7 mouse cellular contexts compared by ENCODE assay signal in genomic region chr8:109738049-109738380, GRCm38 (mm10). TPM values are rescaled to one million over a fixed set of nuclear protein-coding genes. Genes with fewer than 3 reads are reported as not detected.
DNase-seq lines count a peak whose midpoint lies in the region; ATAC-seq and TF ChIP-seq lines count a peak whose summit lies in the region.

No protein-coding gene starts in this region.

- no peak for TF ChIP-seq POLR2A in lung, adult 2 months (IDR thresholded peaks at IDR 0.05; ENCODE audit: borderline replicate concordance, extremely low read depth, low read depth, low read length)

- peaks cover 13% of the 10 kb centered on the region for H3K36me3 ChIP-seq in lung, embryonic 15.5 days
- peaks cover 18% of the 10 kb centered on the region for H3K36me3 ChIP-seq in forebrain, embryonic 12.5 days (replicated peaks)
- peaks cover 20% of the 10 kb centered on the region for H3K36me3 ChIP-seq in limb, embryonic 13.5 days
- peaks cover 15% of the 10 kb centered on the region for H3K36me3 ChIP-seq in stomach, embryonic 14.5 days (ENCODE audit: control insufficient read depth, insufficient read depth, low read length)

- no peaks in the 10 kb centered on the region for H3K27me3 ChIP-seq in lung, embryonic 15.5 days
- H3K27me3 ChIP-seq in forebrain, embryonic 12.5 days = no peaks in the 10 kb centered on the region
- no peaks in the 10 kb centered on the region for H3K27me3 ChIP-seq in limb, embryonic 13.5 days
- H3K27me3 ChIP-seq in stomach, embryonic 14.5 days (ENCODE audit: control insufficient read depth, insufficient read depth, low read length) = no peaks in the 10 kb centered on the region

- 0 out of 2 replicates have a peak overlapping the region, but pooled peaks have one; percentile 99 for H3K9ac ChIP-seq in lung, embryonic 15.5 days
- no peak overlapping the region for H3K9ac ChIP-seq in forebrain, embryonic 12.5 days
- H3K9ac ChIP-seq in limb, embryonic 13.5 days = peak overlapping the region; percentile 99; the same call in 1 of the 2 replicates
- no peak overlapping the region for H3K9ac ChIP-seq in stomach, embryonic 14.5 days (replicated peaks; ENCODE audit: low read depth, low read length)

- no peak overlapping the region for H3K27ac ChIP-seq in lung, embryonic 15.5 days
- H3K27ac ChIP-seq in forebrain, embryonic 12.5 days = no peak overlapping the region
- peak overlapping the region; percentile 79; the same call in 1 of the 2 replicates for H3K27ac ChIP-seq in limb, embryonic 13.5 days
- H3K27ac ChIP-seq in stomach, embryonic 14.5 days (ENCODE audit: low read length) = no peak overlapping the region

- peaks cover 12% of the 10 kb centered on the region for H3K4me1 ChIP-seq in lung, embryonic 15.5 days
- H3K4me1 ChIP-seq in lung, adult 2 months (ENCODE audit: control insufficient read depth, insufficient read depth, low read length) = peaks cover 7% of the 10 kb centered on the region; the same call in 1 of the 2 replicates
- peaks cover 14% of the 10 kb centered on the region for H3K4me1 ChIP-seq in forebrain, embryonic 12.5 days
- H3K4me1 ChIP-seq in limb, embryonic 13.5 days = peaks cover 10% of the 10 kb centered on the region
- H3K4me1 ChIP-seq in stomach, embryonic 14.5 days (ENCODE audit: control insufficient read depth, insufficient read depth, low read length) = peaks cover 10% of the 10 kb centered on the region; the same call in 1 of the 2 replicates

- no peak for TF ChIP-seq CTCF in lung, adult 2 months (IDR thresholded peaks at IDR 0.05; ENCODE audit: insufficient read depth, low read length)

- no peak for DNase-seq in lung, adult 2 months
- DNase-seq in MN1 (ENCODE audit: low spot score) = no peak

- H3K4me3 ChIP-seq in lung, embryonic 15.5 days = peak overlapping the region; percentile 96
- no peak overlapping the region for H3K4me3 ChIP-seq in lung, adult 2 months (replicated peaks; ENCODE audit: extremely low read depth, low read depth, low read length)
- peak overlapping the region; percentile 98 for H3K4me3 ChIP-seq in forebrain, embryonic 12.5 days (replicated peaks)
- H3K4me3 ChIP-seq in limb, embryonic 13.5 days = peak overlapping the region; percentile 98
- H3K4me3 ChIP-seq in stomach, embryonic 14.5 days (ENCODE audit: low read depth, low read length) = peak overlapping the region; percentile 97

- H3K4me2 ChIP-seq in lung, embryonic 15.5 days = peak overlapping the region; percentile 75
- peak overlapping the region; percentile 93 for H3K4me2 ChIP-seq in forebrain, embryonic 12.5 days
- H3K4me2 ChIP-seq in limb, embryonic 13.5 days (replicated peaks) = peak overlapping the region; percentile 95
- peak overlapping the region; percentile 86; the same call in 1 of the 2 replicates for H3K4me2 ChIP-seq in stomach, embryonic 14.5 days (replicated peaks; ENCODE audit: low read depth, low read length)

- WGBS in lung, embryonic 15.5 days = 74% methylated on average over 1 of the region's 1 CpGs
- 73% methylated on average over 1 of the region's 1 CpGs for WGBS in lung, adult 2 months
- 88% methylated on average over 1 of the region's 1 CpGs for WGBS in forebrain, embryonic 12.5 days
- WGBS in limb, embryonic 13.5 days = 74% methylated on average over 1 of the region's 1 CpGs
- 82% methylated on average over 1 of the region's 1 CpGs for WGBS in stomach, embryonic 14.5 days

- no peaks in the 10 kb centered on the region for H3K9me3 ChIP-seq in lung, embryonic 15.5 days
- H3K9me3 ChIP-seq in forebrain, embryonic 12.5 days = no peaks in the 10 kb centered on the region
- H3K9me3 ChIP-seq in limb, embryonic 13.5 days = no peaks in the 10 kb centered on the region
- H3K9me3 ChIP-seq in stomach, embryonic 14.5 days (ENCODE audit: control insufficient read depth, low read depth, low read length) = no peaks in the 10 kb centered on the region

- no peak for ATAC-seq in lung, embryonic 15.5 days (ENCODE audit: borderline replicate concordance, extremely low read depth, low FRiP score, low TSS enrichment)
- no peak for ATAC-seq in forebrain, embryonic 12.5 days (ENCODE audit: low FRiP score)
- no peak; the same call in 1 of the 2 replicates for ATAC-seq in limb, embryonic 13.5 days (ENCODE audit: low FRiP score, low read depth)
- no peak for ATAC-seq in stomach, embryonic 14.5 days (ENCODE audit: insufficient number of reproducible peaks, insufficient read depth, low FRiP score, low read depth)
- no peak for ATAC-seq in erythroid progenitor cell, adult 5-6 weeks (replicated peaks; ENCODE audit: low FRiP score, poor library complexity, severe bottlenecking)

RNA-seq across cellular contexts. Expression of gene Atxn1l, which starts 0.5 kb away (rescaled TPM):
- 7.0 and 7.9 TPM in 2 replicates for polyA plus RNA-seq in lung, embryonic 15.5 days (2015; fragmentation: Nextera tagmentation; extraction: Ambion mirVana)
- 24.5 and 31.6 TPM in 2 replicates for polyA plus RNA-seq in lung, adult 2 months (2012; rRNA removed)
- 7.4 and 9.6 TPM in 2 replicates for polyA plus RNA-seq in forebrain, embryonic 12.5 days (2016; fragmentation: Nextera tagmentation; extraction: Ambion mirVana)
- 6.7 and 11.3 TPM in 2 replicates for polyA plus RNA-seq in limb, embryonic 13.5 days (2015; fragmentation: Nextera tagmentation; extraction: Ambion mirVana)
- polyA plus RNA-seq in stomach, embryonic 14.5 days (2014; fragmentation: Nextera tagmentation; extraction: Ambion mirVana) = 6.0 and 6.9 TPM in 2 replicates
- total RNA-seq in erythroid progenitor cell, adult 5-6 weeks (2015; ENCODE audit: low replicate concordance) = 2.9 and 10.1 TPM in 2 replicates
- 4.4 and 5.8 TPM in 2 replicates for total RNA-seq in erythroid progenitor cell, adult 5-6 weeks (2017; ENCODE audit: low replicate concordance)

RNA-seq across cellular contexts. Expression of gene Zfp821, which starts 32.7 kb away (rescaled TPM):
- polyA plus RNA-seq in lung, embryonic 15.5 days (2015; fragmentation: Nextera tagmentation; extraction: Ambion mirVana) = 24.8 and 26.0 TPM in 2 replicates
- polyA plus RNA-seq in lung, adult 2 months (2012; rRNA removed) = 8.2 and 9.8 TPM in 2 replicates
- polyA plus RNA-seq in forebrain, embryonic 12.5 days (2016; fragmentation: Nextera tagmentation; extraction: Ambion mirVana) = 73.1 and 78.5 TPM in 2 replicates
- 38.7 and 40.4 TPM in 2 replicates for polyA plus RNA-seq in limb, embryonic 13.5 days (2015; fragmentation: Nextera tagmentation; extraction: Ambion mirVana)
- 29.7 and 33.0 TPM in 2 replicates for polyA plus RNA-seq in stomach, embryonic 14.5 days (2014; fragmentation: Nextera tagmentation; extraction: Ambion mirVana)
- total RNA-seq in erythroid progenitor cell, adult 5-6 weeks (2015; ENCODE audit: low replicate concordance) = 14.3 and 14.8 TPM in 2 replicates
- 38.2 and 43.3 TPM in 2 replicates for total RNA-seq in erythroid progenitor cell, adult 5-6 weeks (2017; ENCODE audit: low replicate concordance)

RNA-seq across cellular contexts. Expression of gene Ap1g1, which starts 40.3 kb away (rescaled TPM):
- polyA plus RNA-seq in lung, embryonic 15.5 days (2015; fragmentation: Nextera tagmentation; extraction: Ambion mirVana) = 41.9 and 44.2 TPM in 2 replicates
- 25.0 and 38.2 TPM in 2 replicates for polyA plus RNA-seq in lung, adult 2 months (2012; rRNA removed)
- 67.6 and 71.1 TPM in 2 replicates for polyA plus RNA-seq in forebrain, embryonic 12.5 days (2016; fragmentation: Nextera tagmentation; extraction: Ambion mirVana)
- 37.4 and 43.0 TPM in 2 replicates for polyA plus RNA-seq in limb, embryonic 13.5 days (2015; fragmentation: Nextera tagmentation; extraction: Ambion mirVana)
- 36.5 and 39.2 TPM in 2 replicates for polyA plus RNA-seq in stomach, embryonic 14.5 days (2014; fragmentation: Nextera tagmentation; extraction: Ambion mirVana)
- total RNA-seq in erythroid progenitor cell, adult 5-6 weeks (2015; ENCODE audit: low replicate concordance) = 23.1 and 50.7 TPM in 2 replicates
- total RNA-seq in erythroid progenitor cell, adult 5-6 weeks (2017; ENCODE audit: low replicate concordance) = 30.6 and 36.2 TPM in 2 replicates

RNA-seq across cellular contexts. Expression of gene Ist1, which starts 45.0 kb away (rescaled TPM):
- polyA plus RNA-seq in lung, embryonic 15.5 days (2015; fragmentation: Nextera tagmentation; extraction: Ambion mirVana) = 136 and 140 TPM in 2 replicates
- 29.8 and 51.7 TPM in 2 replicates for polyA plus RNA-seq in lung, adult 2 months (2012; rRNA removed)
- 180 and 185 TPM in 2 replicates for polyA plus RNA-seq in forebrain, embryonic 12.5 days (2016; fragmentation: Nextera tagmentation; extraction: Ambion mirVana)
- polyA plus RNA-seq in limb, embryonic 13.5 days (2015; fragmentation: Nextera tagmentation; extraction: Ambion mirVana) = 159 and 162 TPM in 2 replicates
- polyA plus RNA-seq in stomach, embryonic 14.5 days (2014; fragmentation: Nextera tagmentation; extraction: Ambion mirVana) = 154 and 165 TPM in 2 replicates
- total RNA-seq in erythroid progenitor cell, adult 5-6 weeks (2015; ENCODE audit: low replicate concordance) = 66.7 and 85.9 TPM in 2 replicates
- 45.2 and 62.4 TPM in 2 replicates for total RNA-seq in erythroid progenitor cell, adult 5-6 weeks (2017; ENCODE audit: low replicate concordance)

Comparison
In these comparisons a context has a peak if more than half of its experiments do, and no peak if none do; other contexts are left out.
1. H3K9ac ChIP-seq: peak in lung, embryonic 15.5 days (single experiment) and limb, embryonic 13.5 days (single experiment); none in forebrain, embryonic 12.5 days (single experiment) and stomach, embryonic 14.5 days (single experiment).
2. Peak in every context shown above with its lines, with median percentiles within 50 percentile points of each other: H3K4me2 ChIP-seq.